Mouse (Mus musculus) embryonic facial prominence, embryonic 10.5 days (tissue): ENCODE measurements around the gene Rab40c. TPM values are rescaled to one million over a fixed set of nuclear protein-coding genes. Genes with fewer than 3 reads are reported as not detected.
A peak's percentile ranks its signal among the peaks of the same experiment; 100 is the strongest.

Experiments used
- DNase-seq: peaks from one replicate; pipeline ENCODE4 v3.0.0-alpha.2; 2017; ENCODE audit warnings: low spot score
- H3K27ac ChIP-seq: fragments of 300-500 bp; sonication (generic); replicated peaks from 2 replicates; pipeline ENCODE4 v1.5.1; 2016; ENCODE audit warnings: mild to moderate bottlenecking
- H3K27me3 ChIP-seq: fragments of 300-500 bp; sonication (generic); replicated peaks from 2 replicates; pipeline ENCODE4 v1.6.1; 2016; ENCODE audit warnings: low read depth, mild to moderate bottlenecking; ENCODE audit not compliant: poor library complexity, severe bottlenecking
- H3K36me3 ChIP-seq: fragments of 300-500 bp; sonication (generic); replicated peaks from 2 replicates; pipeline ENCODE4 v1.6.1; 2016; ENCODE audit warnings: mild to moderate bottlenecking, moderate library complexity
- H3K4me1 ChIP-seq: fragments of 300-500 bp; sonication (generic); 2 replicates; pipeline ENCODE4 v1.6.1; 2016
- H3K4me3 ChIP-seq: fragments of 300-500 bp; sonication (generic); 2 replicates; pipeline ENCODE4 v1.5.1; 2016; ENCODE audit warnings: mild to moderate bottlenecking, moderate library complexity
- H3K9me3 ChIP-seq: fragments of 300-500 bp; sonication (generic); 2 replicates; pipeline ENCODE4 v1.6.1; 2016; ENCODE audit warnings: mild to moderate bottlenecking
- WGBS: fragments of 180-500 bp; shearing (Covaris S2); methylation state at CpG from one replicate; pipeline ENCODE4 v1.1.7; 2016; 5-methylcytosine and 5-hydroxymethylcytosine counted together
- polyA plus RNA-seq: library from polyadenylated mRNA; unstranded; fragments of >200 nt; fragmentation: Nextera tagmentation; extraction: Ambion mirVana; gene quantifications from 2 replicates; pipeline ENCODE4 v1.2.1, GENCODE M21; 2016

Gene Rab40c
- polyA plus RNA-seq, 1 experiment from 2014 or later = 34.0 TPM

- 0 out of 2 replicates have a peak overlapping the region, but pooled peaks have one; percentile 5 for H3K4me3 ChIP-seq
- 73% methylated on average over 9 of the region's 9 CpGs for WGBS
- DNase-seq = no peak
- peaks cover 57% of the 10 kb centered on the region for H3K4me1 ChIP-seq
- H3K27ac ChIP-seq = peak overlapping the region; percentile 51; the same call in 1 of the 2 replicates
- H3K36me3 ChIP-seq = peaks cover 5% of the 10 kb centered on the region
- H3K9me3 ChIP-seq = no peaks in the 10 kb centered on the region
- no peaks in the 10 kb centered on the region; the same call in 1 of the 2 replicates for H3K27me3 ChIP-seq
Observed at GRCm38 (mm10) chr17:25943769-25944168, 24.2 kb upstream of the Rab40c start.

DNA sequence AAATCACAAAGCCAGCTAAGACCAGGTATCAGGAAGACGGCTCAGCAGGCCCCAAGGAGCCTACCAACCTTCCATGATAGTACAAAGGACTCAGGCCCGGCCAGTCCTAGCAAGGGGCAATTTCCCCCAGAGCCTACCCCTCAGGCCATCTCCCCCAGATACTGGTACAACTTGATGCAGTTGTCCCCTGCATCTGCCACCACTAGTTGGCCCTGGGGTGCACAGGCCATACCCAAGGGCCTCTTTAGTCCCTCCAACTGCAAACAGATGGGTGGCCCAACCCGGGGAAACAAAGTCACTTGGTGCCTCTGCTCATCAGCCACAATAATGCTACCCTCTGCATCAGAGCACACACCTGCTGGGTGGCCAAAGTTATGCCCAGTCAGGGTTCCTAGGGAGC is 23.7 kb upstream of the Rab40c start:
- WGBS = 83% methylated on average over 3 of the region's 3 CpGs
- 0 out of 2 replicates have a peak overlapping the region, but pooled peaks have one; percentile 5 for H3K4me3 ChIP-seq
- peaks cover 57% of the 10 kb centered on the region for H3K4me1 ChIP-seq
- H3K9me3 ChIP-seq = no peaks in the 10 kb centered on the region
- DNase-seq = no peak
- peak overlapping the region; percentile 51 for H3K27ac ChIP-seq
- H3K27me3 ChIP-seq = no peaks in the 10 kb centered on the region; the same call in 1 of the 2 replicates
- peaks cover 8% of the 10 kb centered on the region for H3K36me3 ChIP-seq

GRCm38 (mm10) chr17:25942597-25943151 is 23.1 kb upstream of the Rab40c start:
- Histone ChIP-seq H3K9me3 (no peaks in the 10 kb centered on the region), H3K4me1 (peaks cover 57% of the 10 kb centered on the region), H3K27ac (peak overlapping the region; percentile 96), H3K27me3 (no peaks in the 10 kb centered on the region; the same call in 1 of the 2 replicates), H3K36me3 (peaks cover 14% of the 10 kb centered on the region), H3K4me3 (peak overlapping the region; percentile 88)
- WGBS = 86% methylated on average over 2 of the region's 2 CpGs
- no peak for DNase-seq

DNA sequence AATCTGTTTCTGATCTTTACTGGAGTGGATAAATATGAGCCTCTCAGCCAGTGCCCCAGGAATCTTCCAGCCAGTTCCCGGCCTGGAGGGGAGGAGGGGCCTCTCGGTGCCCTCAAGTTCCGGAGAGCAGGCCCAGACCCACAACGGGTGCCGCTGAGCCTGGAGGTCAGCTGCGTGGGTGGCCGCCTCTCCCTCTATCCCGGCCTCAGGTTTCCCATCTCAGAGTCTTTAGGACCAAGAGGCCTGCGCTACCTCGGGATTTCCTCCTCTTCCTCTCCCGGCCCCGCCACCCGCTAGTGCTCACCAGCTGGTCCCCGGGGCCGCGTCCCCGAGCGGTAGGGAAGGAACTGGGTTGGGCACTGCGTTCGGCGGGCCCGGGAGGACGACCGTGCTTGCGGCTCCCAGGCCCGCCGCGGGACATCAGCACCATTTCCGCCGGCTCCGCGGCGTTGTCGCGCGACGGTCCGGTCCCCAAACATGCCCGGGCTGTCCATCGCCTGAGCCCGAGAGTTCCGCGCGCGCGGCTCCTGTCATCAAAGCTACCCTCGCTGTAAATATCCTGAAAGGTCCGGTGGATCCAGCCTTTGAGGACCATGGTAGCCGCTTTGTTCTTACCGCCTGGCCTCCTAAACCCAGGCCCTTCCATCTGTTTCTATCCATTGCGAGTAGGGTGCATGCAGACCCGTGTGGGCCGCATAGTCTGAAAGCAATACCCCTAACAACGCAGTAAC is 22.1 kb upstream of the Rab40c start:
- peak; percentile 86 for DNase-seq
- Histone ChIP-seq H3K36me3 (peaks cover 24% of the 10 kb centered on the region), H3K27me3 (no peaks in the 10 kb centered on the region; the same call in 1 of the 2 replicates), H3K4me3 (peak overlapping the region; percentile 88), H3K4me1 (peaks cover 57% of the 10 kb centered on the region), H3K27ac (peak overlapping the region; percentile 96), H3K9me3 (no peaks in the 10 kb centered on the region)
- 3% methylated on average over 54 of the region's 54 CpGs for WGBS

- H3K4me3 ChIP-seq = no peak overlapping the region
- H3K27ac ChIP-seq = no peak overlapping the region
- H3K36me3 ChIP-seq = peaks cover 94% of the 10 kb centered on the region
- no peak for DNase-seq
- H3K9me3 ChIP-seq = no peaks in the 10 kb centered on the region
- no peaks in the 10 kb centered on the region for H3K27me3 ChIP-seq
- WGBS = 94% methylated on average over 1 of the region's 1 CpGs
- peaks cover under 1% of the 10 kb centered on the region; the same call in 1 of the 2 replicates for H3K4me1 ChIP-seq
Observed at GRCm38 (mm10) chr17:25934526-25934925, 15.0 kb upstream of the Rab40c start.

DNA sequence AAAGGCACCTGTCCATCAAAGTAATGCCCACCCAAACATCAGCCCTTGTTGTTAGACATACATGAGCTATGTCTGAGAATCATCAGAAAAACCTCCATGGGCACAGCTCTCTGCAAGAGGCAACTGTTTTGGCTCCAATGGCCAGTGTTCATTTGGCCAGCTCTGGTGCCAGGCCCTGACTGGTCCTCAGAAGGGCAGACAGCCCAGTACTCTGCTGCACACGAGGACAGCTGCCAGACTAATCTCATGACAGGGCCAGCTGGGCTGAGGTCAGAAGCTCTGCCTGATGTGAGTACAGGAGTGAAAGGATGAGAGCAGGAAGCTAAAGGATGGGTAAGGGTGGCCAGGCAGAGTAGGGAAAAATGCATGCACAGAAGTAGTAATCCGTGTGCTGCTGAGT is 5.8 kb upstream of the Rab40c start:
- no peaks in the 10 kb centered on the region for H3K27me3 ChIP-seq
- H3K4me3 ChIP-seq = no peak overlapping the region
- peaks cover 10% of the 10 kb centered on the region for H3K4me1 ChIP-seq
- no peak overlapping the region for H3K27ac ChIP-seq
- no peak for DNase-seq
- 78% methylated on average over 2 of the region's 2 CpGs for WGBS
- no peaks in the 10 kb centered on the region for H3K9me3 ChIP-seq
- peaks cover 53% of the 10 kb centered on the region for H3K36me3 ChIP-seq

- no peaks in the 10 kb centered on the region for H3K9me3 ChIP-seq
- H3K36me3 ChIP-seq = peaks cover 31% of the 10 kb centered on the region
- H3K27ac ChIP-seq = no peak overlapping the region
- H3K4me1 ChIP-seq = peaks cover 32% of the 10 kb centered on the region
- no peak overlapping the region for H3K4me3 ChIP-seq
- WGBS = 82% methylated on average over 5 of the region's 5 CpGs
- DNase-seq = no peak
- H3K27me3 ChIP-seq = no peaks in the 10 kb centered on the region
Observed at GRCm38 (mm10) chr17:25922120-25922519, 2.6 kb upstream of the Rab40c start.

GRCm38 (mm10) chr17:25919786-25920642 is 487 bp upstream of the Rab40c start:
- under 1% methylated on average over 40 of the region's 40 CpGs for WGBS
- Histone ChIP-seq H3K9me3 (no peaks in the 10 kb centered on the region), H3K36me3 (peaks cover 22% of the 10 kb centered on the region), H3K27ac (peak overlapping the region; percentile 90), H3K4me1 (peaks cover 32% of the 10 kb centered on the region), H3K27me3 (no peaks in the 10 kb centered on the region), H3K4me3 (peak overlapping the region; percentile 93)
- DNase-seq = peak; percentile 100

- Histone ChIP-seq H3K4me3 (peak overlapping the region; percentile 93), H3K27ac (no peak overlapping the region), H3K27me3 (no peaks in the 10 kb centered on the region), H3K4me1 (peaks cover 35% of the 10 kb centered on the region), H3K9me3 (no peaks in the 10 kb centered on the region), H3K36me3 (peaks cover 26% of the 10 kb centered on the region)
- DNase-seq = no peak
- WGBS = 84% methylated on average over 9 of the region's 9 CpGs
Observed at GRCm38 (mm10) chr17:25918037-25918750, 1.3 kb downstream of the Rab40c start.

GRCm38 (mm10) chr17:25916931-25917647 is 2.4 kb downstream of the Rab40c start:
- WGBS = 88% methylated on average over 8 of the region's 8 CpGs
- no peak for DNase-seq
- H3K27ac ChIP-seq = no peak overlapping the region
- H3K9me3 ChIP-seq = no peaks in the 10 kb centered on the region
- no peaks in the 10 kb centered on the region for H3K27me3 ChIP-seq
- peaks cover 35% of the 10 kb centered on the region for H3K4me1 ChIP-seq
- peak overlapping the region; percentile 93; the same call in 1 of the 2 replicates for H3K4me3 ChIP-seq
- H3K36me3 ChIP-seq = peaks cover 30% of the 10 kb centered on the region

GRCm38 (mm10) chr17:25914295-25914694 is 5.2 kb downstream of the Rab40c start:
- H3K36me3 ChIP-seq = peaks cover 36% of the 10 kb centered on the region
- 92% methylated on average over 4 of the region's 4 CpGs for WGBS
- peaks cover 22% of the 10 kb centered on the region for H3K4me1 ChIP-seq
- no peak overlapping the region for H3K27ac ChIP-seq
- no peaks in the 10 kb centered on the region for H3K27me3 ChIP-seq
- H3K4me3 ChIP-seq = no peak overlapping the region
- DNase-seq = no peak
- H3K9me3 ChIP-seq = no peaks in the 10 kb centered on the region
